Mouse (Mus musculus): Measurements from ENCODE around the gene Tbx10.

Gene Tbx10

GRCm38 (mm10) chr19:3975866-3976265 lies 16.7 kb upstream of the Tbx10 start:
- no peak for DNase-seq (ENCODE audit: low read depth, low spot score)

GRCm38 (mm10) chr19:3980309-3980708 lies 12.2 kb upstream of the Tbx10 start:
- peak; percentile 89 for DNase-seq (ENCODE audit: low read depth, low spot score)

- DNase-seq (ENCODE audit: low read depth, low spot score): no peak
These were observed 11.6 kb upstream of the Tbx10 start for GRCm38 (mm10) chr19:3980917-3981316.

- peak; percentile 24 for DNase-seq (ENCODE audit: low read depth, low spot score)
These were observed 8.9 kb upstream of the Tbx10 start for GRCm38 (mm10) chr19:3983527-3984200.

- DNase-seq (ENCODE audit: low read depth, low spot score): no peak
These were observed 7.3 kb upstream of the Tbx10 start for GRCm38 (mm10) chr19:3985261-3985681.

- peak; percentile 91 for DNase-seq (ENCODE audit: low read depth, low spot score)
These were observed 6.2 kb upstream of the Tbx10 start, which contains the start of gene Acy3 for GRCm38 (mm10) chr19:3986334-3986733. TSS of gene Acy3 (plus strand) at chr19:3986570.

GRCm38 (mm10) chr19:3988066-3988465 lies 4.5 kb upstream of the Tbx10 start:
- DNase-seq (ENCODE audit: low read depth, low spot score): peak; percentile 38

GRCm38 (mm10) chr19:3988750-3989149 lies 3.8 kb upstream of the Tbx10 start:
- peak; percentile 79 for DNase-seq (ENCODE audit: low read depth, low spot score)

GRCm38 (mm10) chr19:3990804-3991203 lies 1.7 kb upstream of the Tbx10 start:
- DNase-seq (ENCODE audit: low read depth, low spot score): no peak

GRCm38 (mm10) chr19:3991562-3991961 lies 990 bp upstream of the Tbx10 start:
- no peak for DNase-seq (ENCODE audit: low read depth, low spot score)

GRCm38 (mm10) chr19:3991966-3992365 lies 586 bp upstream of the Tbx10 start:
- DNase-seq (ENCODE audit: low read depth, low spot score): no peak

- DNase-seq (ENCODE audit: low read depth, low spot score): no peak
These were observed 2.4 kb downstream of the Tbx10 start for GRCm38 (mm10) chr19:3994932-3995331.

- DNase-seq (ENCODE audit: low read depth, low spot score): no peak
These were observed 3.0 kb downstream of the Tbx10 start for GRCm38 (mm10) chr19:3995505-3995904.

GRCm38 (mm10) chr19:3996106-3996505 lies 3.6 kb downstream of the Tbx10 start:
- no peak for DNase-seq (ENCODE audit: low read depth, low spot score)

GRCm38 (mm10) chr19:3996747-3997146 lies 4.2 kb downstream of the Tbx10 start:
- no peak for DNase-seq (ENCODE audit: low read depth, low spot score)

- no peak for DNase-seq (ENCODE audit: low read depth, low spot score)
These were observed 4.7 kb downstream of the Tbx10 start for GRCm38 (mm10) chr19:3997231-3997630.

- DNase-seq (ENCODE audit: low read depth, low spot score): no peak
These were observed 5.8 kb downstream of the Tbx10 start for GRCm38 (mm10) chr19:3998335-3998734.

- DNase-seq (ENCODE audit: low read depth, low spot score): no peak
These were observed 6.7 kb downstream of the Tbx10 start for GRCm38 (mm10) chr19:3999121-3999730.

- peak; percentile 98 for DNase-seq (ENCODE audit: low read depth, low spot score)
These were observed 7.8 kb downstream of the Tbx10 start, which contains the start of the genes Nudt8 and Gm49405 for GRCm38 (mm10) chr19:4000119-4000900. TSS of gene Nudt8 (plus strand) at chr19:4000580. TSS of gene Gm49405 (plus strand) at chr19:4000626.

GRCm38 (mm10) chr19:4000949-4001525 lies 8.5 kb downstream of the Tbx10 start:
- DNase-seq (ENCODE audit: low read depth, low spot score): no peak

- no peak for DNase-seq (ENCODE audit: low read depth, low spot score)
These were observed 9.2 kb downstream of the Tbx10 start for GRCm38 (mm10) chr19:4001752-4002151.

- no peak for DNase-seq (ENCODE audit: low read depth, low spot score)
These were observed 10.6 kb downstream of the Tbx10 start, which contains the start of gene Doc2g for GRCm38 (mm10) chr19:4003112-4003511. TSS of gene Doc2g (plus strand) at chr19:4003313.
